Mouse (Mus musculus): ENCODE measurements around the gene Tada2b. TPM values are rescaled to one million over a fixed set of nuclear protein-coding genes. Genes with fewer than 3 reads are reported as not detected.

Gene Tada2b
- total RNA-seq, 2 experiments from 2014 or later, result 32.6 to 34.1 TPM

DNA sequence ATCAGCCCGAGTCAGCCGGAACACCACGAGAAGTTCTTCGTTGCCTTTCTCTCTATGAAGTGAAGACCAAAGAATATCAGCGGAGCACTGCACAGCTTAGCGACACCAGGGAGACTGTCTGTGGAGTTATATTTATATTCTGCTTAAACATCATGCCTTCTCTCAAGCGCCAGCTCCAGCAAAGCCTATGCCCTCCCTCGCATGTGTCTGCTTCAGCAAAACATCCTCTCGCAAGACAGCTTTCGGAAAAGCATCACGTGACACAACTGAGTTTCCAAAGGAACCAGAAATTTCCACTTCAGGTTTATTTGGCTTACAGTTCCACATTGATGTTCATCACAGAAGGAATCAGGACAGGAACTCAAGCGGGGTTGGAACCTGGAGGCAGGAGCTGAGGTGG lies 36.2 kb downstream of the Tada2b start:
- DNase-seq (ENCODE audit: extremely low spot score in 1 of 2, low spot score in 1 of 2), result no peak

DNA sequence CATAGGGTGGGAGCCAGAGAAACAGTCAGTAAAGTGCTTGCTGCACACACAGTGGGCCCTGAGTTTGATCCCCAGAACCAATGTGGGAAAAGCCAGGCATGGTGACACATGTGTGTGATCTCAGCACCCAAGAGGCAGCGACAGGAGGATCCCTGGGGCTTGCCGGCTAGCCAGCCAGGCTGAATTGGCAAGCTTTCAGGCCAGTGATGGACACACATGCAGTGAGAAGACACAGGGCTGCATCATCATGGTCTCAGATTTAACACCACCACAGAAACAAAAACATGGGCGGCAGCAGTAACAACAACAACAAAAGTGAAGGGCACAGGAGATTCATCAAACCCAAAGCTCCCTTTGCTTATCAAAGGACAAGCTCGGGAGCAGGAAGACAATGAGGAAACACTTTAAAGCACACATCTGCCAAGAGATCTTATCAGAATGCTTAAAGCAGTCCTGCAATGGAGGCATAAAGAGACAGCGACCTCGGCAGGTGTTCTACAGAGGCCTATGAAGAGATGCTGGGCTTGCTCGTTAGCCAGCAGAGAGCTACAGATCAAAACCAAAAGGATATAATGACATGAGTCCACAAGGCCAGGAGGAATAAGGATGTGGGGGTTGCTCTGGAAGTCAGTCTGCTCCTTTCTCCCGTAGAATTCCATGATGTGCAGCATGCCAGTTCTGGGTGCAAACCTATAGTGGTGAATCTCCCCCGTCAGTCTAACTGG lies 37.8 kb downstream of the Tada2b start:
- no peak for DNase-seq (ENCODE audit: extremely low spot score in 1 of 2, low spot score in 1 of 2)

DNA sequence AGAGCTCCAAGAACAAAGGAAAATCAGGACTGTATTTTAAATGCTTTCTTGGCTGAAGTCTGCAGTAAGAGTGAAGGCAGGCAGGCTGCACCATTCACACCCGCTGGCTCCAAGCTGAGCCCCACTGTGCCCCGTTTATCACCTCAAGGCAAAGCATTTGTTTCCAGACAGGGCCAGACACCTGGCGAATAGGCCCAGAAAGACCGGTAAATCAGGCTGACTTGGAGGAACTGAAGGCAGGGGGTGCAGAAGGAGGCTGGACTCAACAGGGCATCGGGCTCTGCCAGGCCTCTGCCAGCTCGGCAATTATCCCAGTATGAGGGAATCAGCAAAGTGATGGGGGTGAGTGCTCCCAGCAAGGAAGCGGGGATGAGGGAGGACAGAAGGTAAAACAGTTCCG lies 39.1 kb downstream of the Tada2b start:
- DNase-seq (ENCODE audit: extremely low spot score in 1 of 2, low spot score in 1 of 2), result no peak

DNA sequence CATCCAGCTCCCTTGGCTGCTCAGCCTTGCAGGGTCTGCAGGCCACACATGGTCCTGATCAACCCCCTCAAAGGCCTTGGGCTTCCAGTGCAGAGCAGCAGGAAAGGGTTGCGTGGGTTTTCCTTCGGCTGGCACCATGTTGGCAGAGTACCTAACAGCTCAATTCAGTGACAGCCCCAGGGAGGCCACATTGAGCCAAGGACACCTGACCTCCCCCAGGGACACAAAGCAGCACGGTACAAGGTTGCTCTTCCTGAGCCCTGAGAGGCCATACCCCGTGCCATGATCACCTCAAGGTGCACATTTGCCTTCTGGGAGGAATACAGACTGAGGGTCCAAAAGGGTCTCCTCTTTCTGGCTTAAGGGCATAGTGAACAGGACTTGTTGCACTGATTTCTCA lies 39.5 kb downstream of the Tada2b start:
- no peak for DNase-seq (ENCODE audit: extremely low spot score in 1 of 2, low spot score in 1 of 2)

DNA sequence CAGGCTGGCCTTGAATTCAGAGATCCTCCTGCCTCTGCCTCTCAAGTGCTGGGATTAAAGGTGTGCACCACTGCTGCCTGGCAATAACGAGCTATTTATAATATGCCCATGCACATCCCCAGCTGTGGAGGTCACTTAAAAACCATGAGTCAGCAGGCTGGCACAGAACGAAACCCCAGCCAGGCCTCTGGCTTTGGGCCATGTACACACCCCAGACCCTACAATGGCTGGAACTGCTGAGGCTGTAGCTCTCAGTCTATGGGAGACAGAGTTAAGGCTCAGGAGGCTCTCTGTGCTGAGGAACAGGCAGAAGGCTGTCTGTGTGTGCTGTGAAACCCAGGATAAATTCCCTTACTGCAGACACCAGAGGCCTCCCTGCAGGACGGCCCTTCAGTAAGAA lies 43.3 kb downstream of the Tada2b start:
- no peak for DNase-seq (ENCODE audit: extremely low spot score in 1 of 2, low spot score in 1 of 2)

DNA sequence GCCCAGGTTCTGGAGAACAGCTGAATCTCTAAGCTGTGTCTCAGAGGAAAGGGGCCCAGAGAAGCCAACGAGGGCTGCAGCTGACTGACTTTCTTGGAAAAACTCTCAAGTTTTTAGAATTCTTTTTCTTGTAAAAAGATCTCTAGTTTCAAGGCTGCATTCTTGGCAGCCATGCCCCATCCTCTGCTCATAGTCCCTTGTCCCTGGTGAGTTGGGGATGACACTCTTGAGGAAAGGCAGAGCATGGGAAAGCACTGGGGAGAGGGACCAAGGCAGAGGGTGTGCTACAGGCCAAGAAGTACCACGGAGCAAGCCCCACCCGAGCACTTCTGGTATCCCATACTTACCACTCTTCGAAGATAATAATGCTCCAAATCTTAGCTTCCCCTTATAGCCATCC lies 47.2 kb downstream of the Tada2b start:
- no peak for DNase-seq (ENCODE audit: extremely low spot score in 1 of 2, low spot score in 1 of 2)

DNA sequence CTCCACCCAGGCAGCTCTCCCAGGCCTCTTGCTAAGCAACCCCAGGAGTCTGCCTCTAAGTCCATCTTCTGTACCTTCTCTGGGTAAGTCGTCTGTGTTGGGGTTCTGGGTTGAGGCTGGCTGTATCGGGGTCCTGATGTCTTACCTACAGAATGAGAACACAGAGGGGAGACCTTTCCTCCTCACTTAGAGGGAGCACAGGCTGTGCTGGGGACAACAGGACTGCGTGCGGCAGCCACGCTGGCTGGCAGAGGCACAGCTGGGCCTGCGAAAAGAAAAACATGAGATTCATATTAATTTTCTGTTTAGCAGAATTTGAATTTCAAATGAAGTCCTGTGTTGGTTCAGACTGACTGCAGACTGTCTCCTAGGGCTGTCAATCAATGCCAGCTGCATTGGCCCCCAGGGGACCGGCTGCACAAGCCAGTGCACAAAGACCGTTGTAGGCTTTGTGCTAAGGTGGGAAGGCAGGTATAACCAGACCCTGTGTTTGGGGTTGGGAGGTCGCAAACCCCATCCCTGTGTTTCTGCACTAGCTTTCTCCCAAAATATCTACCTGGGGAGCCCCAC lies 49.6 kb downstream of the Tada2b start:
- DNase-seq (ENCODE audit: extremely low spot score in 1 of 2, low spot score in 1 of 2), result no peak

DNA sequence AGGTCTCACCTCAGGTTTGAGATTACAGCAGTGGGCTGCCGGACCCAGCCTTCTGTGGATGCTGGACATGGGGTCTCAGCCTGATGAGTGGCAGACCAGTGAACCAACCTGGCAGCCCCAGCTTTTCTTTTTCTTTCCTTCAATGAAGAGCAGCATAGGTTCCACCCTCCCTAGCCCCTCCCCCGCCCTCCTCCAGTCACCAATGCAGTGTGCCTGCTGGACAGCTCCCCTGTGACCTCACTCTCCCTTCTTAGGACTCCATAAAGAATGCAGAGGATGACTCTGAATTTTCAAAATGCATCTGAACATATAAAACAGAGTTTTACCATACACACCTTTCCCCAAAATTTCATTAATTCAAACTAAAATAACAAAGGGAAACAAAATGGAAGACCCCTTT lies 52.4 kb downstream of the Tada2b start:
- no peak for DNase-seq (ENCODE audit: extremely low spot score in 1 of 2, low spot score in 1 of 2)

DNA sequence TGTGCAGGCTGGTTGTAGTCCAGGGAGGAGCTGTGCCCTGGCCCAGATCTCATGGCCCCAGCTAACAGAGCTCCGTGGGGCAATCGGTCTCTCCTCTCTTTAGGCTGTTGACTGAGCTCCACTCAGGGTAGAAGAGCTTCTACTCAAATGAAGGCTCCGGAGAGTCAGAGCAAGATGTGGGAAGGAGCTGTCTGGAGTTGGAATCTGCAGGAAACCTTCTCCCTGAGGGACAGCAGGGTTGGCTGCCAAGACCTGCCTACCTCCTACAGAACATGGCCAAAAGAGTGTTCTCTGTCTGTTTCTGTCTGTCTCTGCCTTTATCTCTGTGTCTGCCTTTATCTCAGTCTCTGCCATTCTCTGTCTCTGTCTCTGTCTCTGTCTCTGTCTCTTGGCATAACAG lies 54.5 kb downstream of the Tada2b start:
- no peak for DNase-seq (ENCODE audit: extremely low spot score in 1 of 2, low spot score in 1 of 2)

DNA sequence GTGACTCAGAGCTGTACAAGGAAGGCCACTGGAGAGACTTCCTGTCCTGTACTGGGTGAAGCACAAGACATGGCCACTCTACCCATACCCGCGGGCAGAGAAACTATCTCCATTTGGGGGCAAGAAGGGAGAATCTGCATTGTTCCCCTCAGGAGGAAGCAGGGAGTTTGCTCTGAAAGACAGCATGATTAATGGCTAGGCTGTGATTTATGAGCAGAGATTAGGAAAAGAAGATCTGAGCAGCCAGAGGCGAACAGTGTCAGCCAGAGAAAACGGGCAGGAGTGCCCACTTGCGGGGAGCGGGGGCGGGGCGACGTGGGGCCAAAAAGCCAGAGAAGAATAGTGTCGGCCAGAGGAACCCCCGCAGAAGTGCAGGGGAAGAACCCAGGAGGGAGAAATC lies 56.3 kb downstream of the Tada2b start:
- DNase-seq (ENCODE audit: extremely low spot score in 1 of 2, low spot score in 1 of 2), result no peak

DNA sequence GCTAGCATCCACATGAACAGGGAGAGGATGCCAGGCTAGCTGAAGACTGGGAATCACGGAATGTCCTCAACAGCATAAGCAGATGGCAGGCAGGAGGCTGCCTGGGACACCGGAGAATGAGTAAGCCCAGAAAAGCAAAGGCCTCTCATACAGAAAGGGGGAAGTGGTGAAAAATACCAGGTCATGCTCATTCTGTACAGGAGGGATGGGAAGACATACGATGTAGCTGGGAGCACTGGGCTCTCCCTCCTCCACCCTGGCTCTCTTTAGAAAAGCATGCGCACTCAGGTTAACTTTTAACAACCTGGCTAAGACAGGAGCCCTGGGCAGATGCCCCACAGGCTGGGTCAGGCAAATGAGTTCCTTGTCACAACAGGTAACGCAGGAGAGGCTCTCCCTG lies 57.7 kb downstream of the Tada2b start:
- DNase-seq (ENCODE audit: extremely low spot score in 1 of 2, low spot score in 1 of 2), result no peak

DNA sequence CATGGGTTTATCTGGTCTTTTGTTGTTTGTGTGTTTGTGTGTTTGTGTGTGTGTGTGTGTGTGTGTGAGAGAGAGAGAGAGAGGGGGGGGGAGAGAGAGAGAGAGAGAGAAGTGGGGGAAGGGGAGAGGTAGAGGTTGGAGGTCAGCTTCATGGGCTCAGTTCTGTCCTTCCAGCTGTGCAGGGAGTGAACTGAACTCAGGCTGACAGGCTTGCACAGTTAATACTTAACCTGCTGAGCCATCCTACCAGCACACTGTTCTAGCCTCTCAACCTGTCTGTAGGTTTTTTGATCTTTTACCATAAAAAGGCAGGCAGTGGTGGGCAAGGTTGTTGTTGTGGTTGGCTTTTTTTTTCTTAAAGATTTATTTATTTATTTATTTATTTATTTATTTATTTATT lies 59.4 kb downstream of the Tada2b start:
- DNase-seq (ENCODE audit: extremely low spot score in 1 of 2, low spot score in 1 of 2), result no peak

Other genes with a start within 250 kb of the Tada2b start
- gene Sorcs2, start 86.1 kb downstream of the Tada2b start, total RNA-seq (2021), result 10 to 100 TPM; 52.4 to 53.8 TPM
- gene Grpel1, start 19.3 kb downstream of the Tada2b start, total RNA-seq (2021), result 10 to 100 TPM; 21.8 to 24.7 TPM
- 1 to 10 TPM; 1.1 to 1.5 TPM for gene Ccdc96, start 303 bp upstream of the Tada2b start, total RNA-seq (2021)
- gene Tbc1d14, start 109.0 kb upstream of the Tada2b start, total RNA-seq (2021), result 100 to 1,000 TPM in 1 of 2 experiments, 10 to 100 TPM in 1; 92.4 to 104 TPM
- gene D5Ertd579e, start 211.7 kb upstream of the Tada2b start, total RNA-seq (2021), result 100 to 1,000 TPM in 1 of 2 experiments, 10 to 100 TPM in 1; 87.8 to 107 TPM